Mouse (Mus musculus) embryo, embryonic 10 days (tissue): Measurements from ENCODE around the gene Eef2k.
A peak's percentile ranks its signal among the peaks of the same experiment; 100 is the strongest.
"Not testable (repeated sequence)": the region's sequence is repeated elsewhere in the genome, so short reads cannot be mapped to it uniquely, and the experiment has no call there.

Experiments
- DNase-seq: peaks from one replicate; pipeline ENCODE4 v3.0.0-alpha.2; 2015; ENCODE audit warnings: low spot score

Eef2k gene

GRCm38 (mm10) chr7:120880770-120881169 is 38.1 kb downstream of the Eef2k start:
- no peak for DNase-seq

- DNase-seq: no peak
Measured at GRCm38 (mm10) chr7:120881451-120881850, 38.8 kb downstream of the Eef2k start.

- no peak for DNase-seq
Measured at GRCm38 (mm10) chr7:120882674-120883073, 40.0 kb downstream of the Eef2k start.

- DNase-seq: no peak
Measured at GRCm38 (mm10) chr7:120883523-120884290, 41.1 kb downstream of the Eef2k start.

- no peak for DNase-seq
Measured at GRCm38 (mm10) chr7:120884746-120885145, 42.1 kb downstream of the Eef2k start.

- no peak for DNase-seq
Measured at GRCm38 (mm10) chr7:120893123-120893522, 50.5 kb downstream of the Eef2k start.

GRCm38 (mm10) chr7:120897054-120897453 is 54.4 kb downstream of the Eef2k start:
- no peak for DNase-seq

GRCm38 (mm10) chr7:120897711-120898335 is 55.2 kb downstream of the Eef2k start:
- DNase-seq: no peak

- no peak for DNase-seq
Measured at GRCm38 (mm10) chr7:120900191-120900590, 57.6 kb downstream of the Eef2k start.

GRCm38 (mm10) chr7:120901701-120902100 is 59.1 kb downstream of the Eef2k start:
- no peak for DNase-seq

- no peak for DNase-seq
Measured at GRCm38 (mm10) chr7:120902931-120903330, 60.3 kb downstream of the Eef2k start.

GRCm38 (mm10) chr7:120910172-120910571 is 67.5 kb downstream of the Eef2k start:
- not testable (repeated sequence) for DNase-seq

GRCm38 (mm10) chr7:120911268-120911667 is 68.6 kb downstream of the Eef2k start:
- DNase-seq: not testable (repeated sequence)

GRCm38 (mm10) chr7:120913332-120913731 is 70.7 kb downstream of the Eef2k start:
- peak; percentile 45 for DNase-seq

- peak; percentile 15 for DNase-seq
Measured at GRCm38 (mm10) chr7:120916262-120916875, 73.7 kb downstream of the Eef2k start.

- no peak for DNase-seq
Measured at GRCm38 (mm10) chr7:120917279-120917591, 74.6 kb downstream of the Eef2k start.

- peak; percentile 97 for DNase-seq
Measured at GRCm38 (mm10) chr7:120917592-120918461, 75.2 kb downstream of the Eef2k start, which contains the start of gene Polr3e. TSS of gene Polr3e (plus strand) at chr7:120917744.

GRCm38 (mm10) chr7:120918526-120918962 is 75.9 kb downstream of the Eef2k start:
- peak; percentile 85 for DNase-seq

- no peak for DNase-seq
Measured at GRCm38 (mm10) chr7:120933110-120933509, 90.5 kb downstream of the Eef2k start.

- no peak for DNase-seq
Measured at GRCm38 (mm10) chr7:120933680-120934195, 91.1 kb downstream of the Eef2k start.

- peak; percentile 81 for DNase-seq
Measured at GRCm38 (mm10) chr7:120934716-120935115, 92.1 kb downstream of the Eef2k start.

GRCm38 (mm10) chr7:120936522-120936921 is 93.9 kb downstream of the Eef2k start:
- no peak for DNase-seq
